Mouse (Mus musculus): Measurements from ENCODE around the gene Krt28.

The Krt28 gene

GRCm38 (mm10) chr11:99374803-99375202, at the start of gene Krt28:
TSS of gene Krt28 (minus strand) at chr11:99374903.
- no peak for DNase-seq

GRCm38 (mm10) chr11:99422159-99422558, 47.5 kb upstream of the Krt28 start, which contains the start of gene Krt12:
TSS of gene Krt12 (minus strand) at chr11:99422259.
- no peak for DNase-seq

DNA sequence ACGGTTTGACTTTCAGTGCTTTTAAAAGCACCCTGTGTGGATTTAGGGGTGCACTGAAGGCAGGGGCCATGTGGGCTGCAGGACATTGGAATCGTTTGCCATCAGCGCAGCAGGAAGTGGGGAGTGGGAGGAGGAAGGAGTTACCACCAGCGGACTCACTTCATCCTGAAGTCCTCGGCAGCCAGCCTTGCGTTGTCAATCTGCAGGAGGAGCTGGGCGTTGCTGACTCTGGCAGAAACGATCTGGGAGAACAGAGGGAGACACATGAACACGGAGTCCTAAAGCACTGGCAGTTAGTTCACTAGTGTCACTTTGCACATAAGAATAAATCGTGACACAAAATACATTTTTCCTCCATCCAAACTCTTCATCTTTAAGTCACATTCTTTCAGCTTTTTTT, 45.9 kb upstream of the Krt28 start:
- DNase-seq: no peak

- DNase-seq: no peak
These were observed 43.1 kb upstream of the Krt28 start for GRCm38 (mm10) chr11:99417819-99418218.

GRCm38 (mm10) chr11:99416902-99417301, 42.2 kb upstream of the Krt28 start:
- no peak for DNase-seq

DNA sequence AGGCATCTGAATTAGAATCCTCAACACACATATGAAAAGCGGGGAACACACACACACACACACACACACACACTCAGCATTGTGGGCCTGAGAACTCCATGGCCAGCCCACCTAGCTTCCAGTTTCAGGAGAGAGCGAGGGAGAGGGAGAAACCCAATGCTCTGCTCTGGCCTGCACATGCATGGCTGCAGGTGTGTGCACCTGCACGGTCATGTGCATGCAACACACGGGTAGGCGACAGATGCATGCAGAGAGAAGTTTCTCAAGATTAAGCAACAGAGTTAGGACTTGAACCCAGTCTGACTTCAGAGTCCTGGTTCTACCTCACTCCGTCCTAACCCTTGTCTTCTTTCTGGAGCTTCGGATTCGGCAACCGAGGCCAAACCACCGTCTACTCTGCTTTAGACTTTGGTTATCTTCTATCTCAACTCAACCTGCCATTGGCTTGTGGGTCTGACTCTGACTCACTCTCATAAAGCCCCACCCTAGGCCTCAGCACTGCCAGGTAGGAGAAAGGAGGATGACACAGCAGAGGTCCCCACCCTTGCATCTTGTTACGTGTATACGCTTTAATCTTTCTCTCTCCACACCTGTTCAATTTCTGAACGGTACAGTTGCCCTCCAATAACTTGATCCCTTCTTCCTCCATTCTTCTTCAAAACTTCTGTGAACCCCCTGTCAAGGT, 39.9 kb upstream of the Krt28 start:
- DNase-seq: no peak

- peak; percentile 33 for DNase-seq
These were observed 38.5 kb upstream of the Krt28 start for GRCm38 (mm10) chr11:99413247-99413646.

DNA sequence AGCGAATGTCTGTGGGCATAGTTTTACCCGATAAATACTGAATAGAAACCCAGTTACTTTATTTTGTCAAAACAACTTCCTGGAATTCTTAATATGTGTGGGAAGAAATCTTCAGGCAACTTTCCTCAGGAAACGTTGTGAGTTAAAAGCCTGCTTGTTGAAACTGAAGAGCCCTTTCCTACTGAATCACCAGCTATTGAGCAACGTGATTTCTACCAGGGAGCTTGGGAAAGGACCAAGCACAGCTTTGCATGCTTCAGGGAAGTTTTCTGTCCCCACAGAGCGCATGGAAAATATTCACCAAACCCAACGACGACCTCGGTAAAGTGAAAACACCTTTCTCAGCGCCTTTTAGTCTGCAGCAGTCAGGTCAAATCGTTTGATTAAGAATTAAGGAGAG, 31.5 kb upstream of the Krt28 start:
- peak; percentile 29 for DNase-seq

- peak; percentile 60 for DNase-seq
These were observed 25.4 kb upstream of the Krt28 start for GRCm38 (mm10) chr11:99399956-99400549.

DNA sequence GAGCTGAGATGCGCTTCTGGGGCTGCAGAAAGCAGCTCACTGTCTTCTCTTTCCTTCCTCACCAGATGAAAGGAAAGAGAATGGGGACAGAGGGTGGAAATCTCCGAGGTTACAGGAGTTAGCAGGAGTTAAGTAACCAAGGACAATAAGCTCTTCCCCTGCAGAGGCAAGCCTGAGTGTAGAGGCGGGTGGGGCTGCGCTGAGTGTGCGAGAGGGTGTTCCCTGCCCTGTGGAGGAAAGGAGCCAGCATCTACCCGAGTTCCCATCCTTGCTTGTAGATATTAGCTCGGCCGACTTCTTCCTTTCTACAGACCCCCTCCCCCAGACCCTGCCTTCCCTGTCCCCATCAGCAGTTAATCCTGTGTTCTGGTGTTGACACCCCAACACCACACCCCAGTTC, 24.1 kb upstream of the Krt28 start:
- DNase-seq: peak; percentile 72

DNA sequence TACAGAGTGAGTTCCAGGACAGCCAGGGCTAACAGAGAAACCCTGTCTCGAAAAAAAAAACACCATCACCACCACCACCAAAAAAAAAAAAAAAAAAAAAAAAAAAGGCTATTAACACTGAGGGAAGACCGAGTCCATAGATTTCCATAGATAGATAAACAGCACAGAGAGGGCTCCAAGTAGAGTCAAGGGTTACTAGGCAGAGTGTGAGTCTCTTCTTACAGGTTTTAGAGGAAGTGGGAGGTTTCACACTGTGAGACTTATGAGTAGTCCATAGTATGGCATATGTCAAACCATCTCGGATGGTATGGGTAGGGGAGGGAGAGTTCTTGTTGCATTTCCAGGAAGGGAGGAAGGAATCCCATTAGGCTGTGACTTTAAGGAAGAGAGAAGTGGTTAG, 23.4 kb upstream of the Krt28 start:
- DNase-seq: peak; percentile 14

DNA sequence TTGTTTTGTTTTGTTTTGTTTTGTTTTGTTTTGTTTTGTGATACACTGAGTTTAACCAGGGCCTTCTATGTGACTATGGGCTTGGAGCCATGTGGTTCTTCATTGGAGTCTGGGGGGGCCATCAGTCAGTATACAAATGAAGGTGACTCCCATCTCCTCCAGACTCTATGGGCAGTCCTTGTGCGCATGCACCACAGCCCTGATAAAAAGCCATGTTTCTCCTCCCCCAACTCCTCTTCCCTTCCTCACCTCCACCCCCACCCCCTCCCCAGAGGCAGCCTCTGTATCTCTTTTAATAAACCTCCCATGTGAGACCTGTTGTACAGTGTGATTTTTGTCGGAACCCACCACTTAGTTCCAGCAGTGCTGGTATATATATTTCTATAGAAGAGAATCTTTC, 22.0 kb upstream of the Krt28 start:
- DNase-seq: no peak

DNA sequence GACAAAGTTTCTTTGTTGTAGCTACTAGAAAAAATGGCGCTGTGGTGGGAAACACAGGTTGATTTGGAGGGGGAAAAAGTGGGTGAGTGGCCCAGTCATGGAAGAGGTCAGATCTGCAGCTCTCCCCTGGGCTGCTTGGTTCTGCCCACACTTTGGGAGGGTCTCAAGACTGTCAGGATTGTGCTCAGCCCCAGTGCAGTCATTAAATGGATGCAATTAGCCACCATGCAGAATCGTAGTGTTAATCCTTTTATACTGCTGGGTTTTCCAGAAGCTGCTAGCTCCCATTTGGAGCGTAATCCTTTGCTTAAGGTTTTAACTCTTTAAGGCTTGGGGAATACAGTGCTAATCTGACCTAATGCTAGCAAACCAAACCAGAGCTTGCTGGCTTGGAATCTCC, 21.3 kb upstream of the Krt28 start:
- peak; percentile 19 for DNase-seq

- peak; percentile 34 for DNase-seq
These were observed 17.8 kb upstream of the Krt28 start for GRCm38 (mm10) chr11:99392492-99392891.

DNA sequence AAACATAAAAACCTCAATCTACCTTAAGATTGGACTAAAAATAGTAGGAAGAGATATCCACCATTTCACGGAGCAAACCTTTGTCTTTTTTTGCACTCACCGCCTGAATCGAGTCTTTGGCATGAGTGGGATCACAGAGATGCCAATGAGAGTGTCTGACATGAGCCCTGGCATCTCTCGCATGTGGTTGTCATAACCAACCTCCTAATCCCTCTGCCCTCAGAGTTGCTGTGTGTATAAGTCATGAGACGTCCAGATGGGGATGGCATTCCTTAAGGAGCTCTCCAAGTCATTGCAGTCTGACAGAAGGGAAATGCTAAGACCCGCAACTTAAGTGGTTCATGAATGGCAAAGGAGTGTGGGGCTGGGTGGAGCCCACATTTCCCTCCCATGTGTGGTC, 16.7 kb upstream of the Krt28 start:
- peak; percentile 52 for DNase-seq

DNA sequence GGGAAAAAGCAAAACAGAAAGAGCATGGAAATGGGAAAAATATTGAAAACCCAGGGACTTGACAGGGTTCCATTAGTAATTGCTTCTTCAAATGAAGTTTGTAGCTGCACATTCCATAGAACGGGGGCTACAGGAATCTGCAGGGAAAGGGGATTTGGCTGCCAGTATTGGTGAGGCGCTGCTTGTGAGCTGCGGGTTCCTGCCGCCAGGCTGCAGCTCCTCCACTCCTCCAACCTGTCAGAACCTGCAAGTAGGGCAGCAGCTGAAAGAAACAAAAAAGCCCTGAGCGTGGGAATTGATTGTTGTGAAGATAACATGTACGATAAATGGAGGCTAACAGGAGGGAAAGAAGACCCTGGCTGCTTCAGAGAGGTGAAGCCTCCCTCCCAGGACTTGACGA, 16.2 kb upstream of the Krt28 start:
- peak; percentile 55 for DNase-seq

- DNase-seq: no peak
These were observed 14.6 kb upstream of the Krt28 start, which contains the start of gene Krt10 for GRCm38 (mm10) chr11:99389264-99389663. TSS of gene Krt10 (minus strand) at chr11:99389364.

- DNase-seq: peak; percentile 84
These were observed 14.0 kb upstream of the Krt28 start for GRCm38 (mm10) chr11:99388661-99389060.

DNA sequence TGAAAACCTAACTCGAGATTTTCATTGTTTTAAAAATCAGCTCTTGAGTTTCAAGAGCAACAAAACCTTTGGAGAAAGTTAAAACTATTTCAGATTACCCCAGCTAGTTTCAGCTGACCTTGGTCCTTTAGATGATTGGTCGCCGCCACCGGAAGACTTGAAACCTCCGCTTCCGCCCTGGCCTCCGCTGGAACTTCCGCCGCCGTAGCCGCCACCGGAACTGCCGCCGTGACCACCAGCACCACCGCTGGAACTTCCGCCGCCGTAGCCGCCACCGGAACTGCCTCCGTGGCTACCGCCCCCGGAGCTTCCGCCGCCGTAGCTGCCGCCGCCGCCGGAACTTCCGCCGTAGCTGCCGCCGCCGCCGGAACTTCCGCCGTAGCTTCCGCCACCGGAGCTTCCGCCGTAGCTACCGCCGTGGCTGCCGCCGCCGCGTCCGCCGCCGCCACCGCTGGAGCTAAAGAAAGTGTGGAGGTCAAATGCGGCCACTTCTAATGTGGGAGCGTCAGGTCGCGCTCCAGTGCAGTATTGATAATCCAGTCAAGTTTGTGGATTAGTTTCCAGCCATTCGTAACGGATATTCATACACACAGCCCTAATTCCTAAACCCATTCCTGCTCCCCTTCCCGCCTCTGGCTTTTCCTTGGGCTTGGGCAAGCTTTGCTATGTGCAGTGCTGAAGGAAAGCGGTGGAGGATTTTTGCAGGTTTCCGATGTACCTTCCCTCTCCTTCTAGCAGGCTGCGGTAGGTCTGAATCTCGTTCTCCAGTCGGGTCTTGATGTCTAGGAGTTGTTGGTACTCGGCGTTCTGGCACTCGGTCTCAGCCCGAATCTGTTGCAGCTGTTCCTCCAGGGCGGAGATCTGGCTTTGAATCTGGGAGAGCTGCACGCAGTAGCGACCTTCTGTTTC, 11.4 kb upstream of the Krt28 start:
- DNase-seq: peak; percentile 99

GRCm38 (mm10) chr11:99379568-99379967, 4.9 kb upstream of the Krt28 start:
- peak; percentile 92 for DNase-seq

- DNase-seq: peak; percentile 70
These were observed 4.8 kb downstream of the Krt28 start for GRCm38 (mm10) chr11:99369853-99370451.

- peak; percentile 77 for DNase-seq
These were observed 5.5 kb downstream of the Krt28 start for GRCm38 (mm10) chr11:99369229-99369628.

GRCm38 (mm10) chr11:99366791-99367190, 7.9 kb downstream of the Krt28 start:
- DNase-seq: peak; percentile 74

All from heart, adult 11 months (tissue).